Mouse (Mus musculus): ENCODE measurements around the gene Znrf4.

GRCm38 (mm10) chr17:56536192-56536591 is 24.0 kb upstream of the Znrf4 start:
- no peak for TF ChIP-seq CTCF (IDR thresholded peaks at IDR 0.05; ENCODE audit: borderline replicate concordance, control insufficient read depth, extremely low read depth, insufficient read depth, low read length, poor library complexity)
- no peak for TF ChIP-seq POLR2A (IDR thresholded peaks at IDR 0.05; ENCODE audit: control insufficient read depth, extremely low read depth, insufficient read depth, low read length, poor library complexity)

All from thymus, adult 2 months (tissue).